Mouse (Mus musculus) T-helper 17 cell (primary cell): ENCODE results near the gene Nup85.

Experiments used
- in situ Hi-C, 2 experiments: fragments of 300-600 bp; cut with MboI, MseI; formaldehyde crosslinking; loops; 1 replicate in 1 of 2; 2 replicates in 1 of 2; pipeline ENCODE4 v1.15.1; 2025; ENCODE audit warnings: high pct_unique_total_duplicates in 2 of 2

Gene Nup85

DNA sequence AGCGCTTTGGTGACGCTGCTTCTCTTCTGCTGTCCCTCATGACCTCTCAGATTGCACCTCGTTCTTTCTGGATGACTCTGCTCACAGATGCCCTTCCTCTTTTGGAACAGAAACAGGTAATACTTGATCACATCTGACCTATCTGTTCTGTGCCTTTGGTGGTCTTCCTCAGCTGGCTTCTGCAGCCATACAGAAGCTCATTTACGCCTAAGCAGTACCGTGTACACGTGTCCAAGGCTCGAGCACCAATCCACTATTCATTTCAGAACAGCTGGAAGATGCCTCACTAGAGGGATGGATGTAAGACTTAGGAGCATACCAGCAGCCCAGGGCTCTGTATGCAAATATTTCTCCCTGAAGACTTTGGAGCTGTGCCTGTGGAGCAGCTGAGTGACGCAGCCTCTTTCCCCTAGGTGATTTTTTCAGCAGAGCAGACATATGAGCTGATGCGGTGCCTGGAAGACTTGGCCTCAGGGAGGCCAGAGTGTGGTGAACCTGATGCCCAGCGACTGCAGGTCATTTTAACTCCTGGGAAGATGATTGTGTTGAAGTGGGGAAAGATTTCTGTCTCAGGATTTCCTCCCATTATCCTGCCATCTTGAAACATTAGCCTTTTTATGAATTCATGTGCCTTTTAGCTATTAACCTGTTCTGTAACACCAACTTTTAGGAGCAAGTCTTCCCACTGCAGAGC lies 18.8 kb downstream of the Nup85 start:
- in situ Hi-C loops = no loop called here

DNA sequence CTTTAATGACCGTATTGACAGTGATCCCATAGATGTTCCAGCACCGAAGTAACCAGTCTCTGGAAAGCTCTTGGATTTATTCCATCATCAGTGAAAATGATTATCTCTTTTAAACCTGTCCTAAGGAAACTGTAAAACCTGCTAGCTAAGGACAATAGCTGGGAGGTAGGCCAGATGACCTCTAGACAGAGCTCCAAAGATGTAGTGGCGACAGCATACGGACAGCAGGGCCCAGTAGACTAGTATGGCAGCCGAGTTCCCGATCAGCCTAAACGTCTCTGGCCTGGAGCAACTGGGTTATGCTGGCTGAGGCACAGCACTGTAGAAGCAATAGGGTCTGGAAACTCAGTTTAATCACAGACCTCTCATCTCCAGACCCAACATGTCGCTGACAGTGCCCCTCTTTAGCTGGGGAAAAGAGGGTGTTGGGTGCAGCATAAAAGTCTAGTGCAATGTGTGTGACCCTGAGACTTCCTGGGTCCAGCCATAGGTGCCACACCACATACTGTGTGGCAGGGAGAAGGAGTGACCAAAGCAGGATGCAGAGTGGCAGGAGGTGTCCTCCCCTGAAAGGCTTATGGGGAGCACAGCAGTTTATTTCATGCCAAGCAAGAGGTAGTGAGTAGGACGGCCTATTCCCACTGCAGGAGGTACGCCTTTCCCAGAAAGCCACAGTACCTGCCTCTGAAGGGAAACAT lies 20.3 kb downstream of the Nup85 start:
- in situ Hi-C loops = no loop called here

DNA sequence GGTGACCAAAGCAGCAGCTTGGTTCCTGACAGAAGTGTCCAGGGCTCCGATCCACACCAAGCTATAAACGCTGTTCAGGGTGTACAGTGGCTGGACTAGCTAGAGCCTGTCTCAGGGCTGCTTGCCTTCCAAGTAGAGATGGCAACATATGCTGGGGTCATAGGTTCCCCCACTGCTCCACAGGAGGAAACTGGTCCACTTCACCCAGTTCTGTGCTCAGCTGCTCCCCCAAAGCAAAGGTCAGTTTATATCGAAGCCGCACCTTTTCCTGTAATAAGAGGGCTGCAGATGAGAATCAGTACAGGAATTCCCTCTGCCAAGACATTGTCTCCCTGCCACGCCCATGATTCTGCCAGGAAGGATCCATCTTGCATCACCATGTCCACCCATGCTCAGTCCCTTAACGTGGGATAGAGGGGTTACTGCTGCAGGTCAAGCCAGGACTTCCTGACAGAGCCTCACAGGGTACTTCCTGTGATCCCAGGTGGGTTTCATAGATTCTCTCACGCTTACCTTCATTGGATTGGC lies 21.4 kb downstream of the Nup85 start:
- in situ Hi-C loops = no loop called here

DNA sequence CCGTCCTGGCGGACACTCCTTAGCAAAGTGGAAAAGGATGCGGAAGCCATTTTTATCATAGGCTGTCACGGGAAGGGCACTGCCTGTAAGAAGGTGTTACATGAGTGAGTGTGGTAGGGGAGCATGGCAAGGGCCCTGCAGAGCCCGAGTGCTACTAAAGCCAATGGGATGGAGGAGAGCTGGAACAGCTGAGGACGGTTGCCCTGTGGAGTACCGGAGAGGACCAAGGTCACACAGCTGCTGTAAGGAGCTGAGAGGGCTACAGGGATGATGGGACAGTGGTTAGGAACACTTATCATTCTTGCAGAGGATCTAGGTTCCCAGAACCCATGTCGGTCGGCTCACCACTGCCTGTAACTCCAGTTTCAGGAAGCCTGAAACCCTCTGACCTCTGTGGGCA lies 22.2 kb downstream of the Nup85 start:
- in situ Hi-C loops = no loop called here

DNA sequence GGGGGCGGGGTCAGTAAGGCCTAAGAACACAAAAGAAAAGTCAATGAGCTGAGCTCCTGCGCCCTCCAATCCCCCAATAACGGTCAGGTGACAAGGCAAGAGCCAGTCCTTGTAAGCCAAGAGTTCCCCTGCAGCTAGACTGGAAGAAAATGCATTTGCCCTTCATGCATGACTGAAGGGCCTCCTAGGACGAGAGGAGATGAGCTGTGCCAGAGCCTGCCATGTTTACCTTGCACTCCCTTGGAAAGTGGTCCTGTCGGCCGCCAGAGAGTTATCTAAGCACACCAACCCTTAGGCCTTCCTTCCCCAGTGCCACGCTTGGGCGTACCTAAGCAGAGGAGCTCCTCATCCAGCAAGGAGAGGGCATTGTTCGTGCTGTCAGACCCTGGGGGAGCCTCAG lies 23.8 kb downstream of the Nup85 start:
- in situ Hi-C loops = no loop called here

DNA sequence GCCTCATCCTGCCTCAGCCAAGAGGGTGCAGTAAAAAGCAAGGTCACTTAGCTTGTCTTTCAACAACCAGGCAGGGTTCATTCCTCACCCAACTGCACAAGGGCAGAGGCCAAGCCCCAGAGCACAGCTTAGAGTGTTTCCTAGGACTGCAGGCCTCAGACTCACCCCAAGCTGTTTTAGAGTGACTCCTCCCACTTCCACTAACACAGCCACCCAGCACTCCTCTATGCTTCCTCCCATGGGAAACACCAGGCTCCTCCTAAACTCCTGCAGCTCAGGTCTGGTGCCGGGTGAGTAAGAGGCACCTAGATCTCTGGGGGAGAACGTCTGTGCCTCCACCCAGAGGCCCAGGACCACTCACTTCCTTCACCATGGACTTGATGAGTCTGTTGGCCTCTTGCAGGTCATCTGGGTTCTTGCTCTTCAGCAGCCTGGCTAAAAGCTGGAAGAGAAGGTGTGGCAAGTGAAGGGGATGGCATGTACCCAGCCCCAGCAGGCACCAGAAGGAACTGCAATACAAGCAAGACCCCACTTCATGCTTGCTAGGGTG lies 26.4 kb downstream of the Nup85 start:
- in situ Hi-C loops = no loop called here

DNA sequence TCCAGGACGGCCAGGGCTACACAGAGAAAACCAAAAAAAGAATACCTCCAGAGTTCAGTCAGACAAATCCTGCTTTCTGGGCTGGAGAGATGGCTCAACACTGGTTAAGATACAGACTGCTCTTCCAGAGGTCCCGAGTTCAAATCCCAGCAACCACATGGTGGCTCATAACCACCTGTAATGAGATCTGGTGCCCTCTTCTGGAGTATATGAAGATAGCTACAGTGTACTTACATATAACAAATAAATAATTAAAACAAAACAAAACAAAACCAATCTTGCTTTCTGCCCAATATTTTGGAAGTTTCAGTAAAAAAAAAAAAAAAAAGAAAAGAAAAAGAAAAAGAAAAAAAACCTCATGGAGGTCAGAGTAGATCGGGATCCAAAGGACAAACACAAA lies 31.0 kb downstream of the Nup85 start:
- in situ Hi-C loops = no loop called here

DNA sequence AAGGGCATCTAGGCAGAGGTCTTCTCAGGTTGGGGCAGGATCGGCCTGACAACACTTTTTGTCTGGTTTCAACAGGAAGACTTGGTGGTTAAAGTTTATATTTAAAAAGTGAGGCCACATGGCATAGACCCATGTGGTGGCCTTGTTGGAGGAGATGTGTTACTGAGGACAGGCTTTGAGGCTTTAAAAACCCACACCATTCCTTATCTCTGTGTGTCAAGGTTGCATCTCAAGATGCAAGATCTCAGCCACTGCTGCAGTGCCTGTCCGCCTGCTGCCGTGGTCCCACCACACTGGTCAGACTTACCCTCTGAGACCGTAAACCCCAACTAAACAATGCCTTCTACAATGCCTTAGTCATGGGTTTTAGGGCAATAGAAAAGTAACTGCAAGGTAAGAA lies 34.1 kb downstream of the Nup85 start:
- in situ Hi-C loops = no loop called here

DNA sequence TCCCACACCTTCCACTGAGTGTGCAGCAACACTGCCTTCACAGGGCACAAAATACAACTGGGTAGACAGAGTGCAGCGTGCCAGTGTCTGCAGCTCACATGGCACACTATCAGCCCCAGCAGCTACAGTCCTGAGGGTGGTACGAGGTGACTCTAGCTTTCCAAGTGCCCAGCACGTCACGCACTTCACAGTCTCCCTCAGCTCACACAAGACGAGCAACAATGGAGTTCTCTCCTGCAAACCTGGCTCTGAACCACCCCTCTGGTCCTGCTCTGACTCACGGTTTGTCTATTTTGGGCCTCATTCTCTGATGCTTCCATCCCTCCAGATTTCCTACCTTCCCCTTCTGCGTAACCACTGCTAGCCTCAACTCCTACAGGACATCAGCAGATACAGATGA lies 35.5 kb downstream of the Nup85 start:
- in situ Hi-C loops = loop anchor here in 1 of 2 experiments (10.0 kb wide), 1 partner anchor 425 kb away; the partner anchor contains the start of gene H3f3b

DNA sequence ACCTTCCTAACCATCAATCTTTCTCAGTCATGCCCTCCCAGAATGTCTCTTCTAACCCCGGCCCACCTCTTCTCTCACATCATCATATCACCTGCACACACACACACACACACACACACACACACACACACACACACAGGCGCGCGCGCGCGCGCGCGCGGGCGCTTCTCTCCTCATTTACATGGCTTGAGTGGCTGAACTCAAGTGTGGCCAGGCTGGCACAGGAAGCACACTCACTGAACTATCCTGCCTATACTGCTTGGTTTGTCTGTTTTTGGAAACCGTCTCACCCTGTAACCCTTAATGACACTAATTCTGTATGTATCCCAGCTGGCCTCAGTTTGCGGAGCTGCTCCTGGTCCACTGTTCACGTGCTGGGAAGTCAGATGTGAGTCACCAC lies 36.5 kb downstream of the Nup85 start:
- in situ Hi-C loops = loop anchor here in 1 of 2 experiments (10.0 kb wide), 1 partner anchor 424 kb away; the partner anchor contains the start of gene H3f3b

DNA sequence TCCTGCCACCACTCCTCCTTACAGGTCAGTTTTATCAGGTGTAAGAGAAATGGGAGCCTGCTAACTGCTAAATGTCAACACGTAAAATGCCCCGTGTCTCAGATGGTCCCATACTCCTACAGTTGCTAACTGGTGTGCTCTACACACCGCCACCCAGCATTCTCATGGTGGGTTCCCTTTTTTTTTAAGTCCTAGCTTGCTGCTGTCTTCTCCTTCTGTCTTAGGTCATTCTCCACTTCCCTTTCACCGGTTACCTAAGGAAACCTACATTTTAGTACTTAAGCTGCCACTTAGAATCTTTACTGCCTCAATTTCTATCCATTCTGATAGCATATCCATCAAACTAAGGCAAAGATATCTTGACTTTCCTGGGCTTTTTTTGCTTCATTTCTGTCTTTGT lies 36.9 kb downstream of the Nup85 start:
- in situ Hi-C loops = loop anchor here in 1 of 2 experiments (10.0 kb wide), 1 partner anchor 424 kb away; the partner anchor contains the start of gene H3f3b

DNA sequence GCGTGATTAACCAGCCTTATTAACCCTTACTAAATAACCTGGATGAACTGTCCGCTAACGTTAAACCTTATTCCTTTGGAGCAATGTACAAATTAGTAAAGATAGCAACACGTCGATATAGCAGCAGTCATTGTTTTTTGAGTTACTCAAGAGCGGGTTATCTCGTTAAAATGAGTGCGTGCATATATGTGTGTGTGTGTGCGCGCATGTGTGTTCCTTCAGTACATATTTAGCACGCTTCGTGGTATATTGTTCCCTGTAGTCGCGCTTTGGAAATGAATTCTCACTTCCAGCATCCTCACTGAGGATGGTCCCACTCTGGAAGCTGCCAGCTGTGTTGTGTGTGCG lies 38.9 kb downstream of the Nup85 start:
- in situ Hi-C loops = loop anchor here in 1 of 2 experiments (10.0 kb wide), 1 partner anchor 422 kb away; the partner anchor contains the start of gene H3f3b

DNA sequence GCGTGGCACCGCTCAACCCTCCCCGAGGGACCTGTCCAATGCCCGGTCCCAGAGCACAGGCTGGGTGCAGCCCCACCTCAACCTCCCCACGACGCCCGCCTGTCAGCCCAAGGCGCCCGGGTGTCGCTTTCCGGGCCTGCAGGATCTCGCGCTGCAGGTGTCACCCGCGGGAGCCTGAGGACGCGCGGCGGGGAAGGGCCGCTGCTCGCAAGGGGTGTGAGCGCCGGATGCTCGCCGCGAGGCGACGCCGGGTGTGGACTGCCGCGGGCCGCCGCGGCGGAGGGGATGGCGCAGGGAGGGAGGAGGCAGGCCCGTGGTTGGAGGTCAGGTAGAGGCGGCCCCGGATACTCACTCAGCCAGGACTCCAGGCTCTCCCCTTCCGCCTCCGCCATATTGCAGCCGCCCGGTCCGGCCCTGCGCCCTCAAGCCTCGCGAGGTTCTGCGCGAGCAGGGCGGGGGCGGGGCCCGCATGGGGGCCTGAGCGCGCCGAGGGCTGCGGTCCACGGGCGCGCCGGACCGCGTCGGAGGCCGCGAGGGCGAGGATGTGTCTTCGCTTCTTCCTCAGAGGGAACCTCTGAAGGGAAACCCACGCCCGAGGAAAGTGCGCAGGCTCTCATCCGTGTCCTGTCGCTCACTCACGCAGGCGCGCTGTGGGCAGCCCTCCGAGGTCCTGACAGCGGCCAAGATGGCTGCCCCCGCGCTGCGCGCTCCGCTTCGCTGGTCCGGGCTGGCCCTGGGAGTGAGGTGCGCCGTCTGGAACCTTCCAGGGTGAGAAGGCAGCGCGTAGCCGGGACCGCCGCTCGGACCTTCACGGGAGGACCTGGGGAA lies 39.5 kb downstream of the Nup85 start, which contains the start of the genes Mrps7 and Gga3:
Gene Mrps7, plus strand, starts transcription at position 450 of the 828 bp plus-strand sequence.
Gene Gga3, minus strand, starts transcription at position 576 of the 828 bp plus-strand sequence.
- in situ Hi-C loops = loop anchor here in 1 of 2 experiments (10.0 kb wide), 1 partner anchor 421 kb away; the partner anchor contains the start of gene H3f3b

DNA sequence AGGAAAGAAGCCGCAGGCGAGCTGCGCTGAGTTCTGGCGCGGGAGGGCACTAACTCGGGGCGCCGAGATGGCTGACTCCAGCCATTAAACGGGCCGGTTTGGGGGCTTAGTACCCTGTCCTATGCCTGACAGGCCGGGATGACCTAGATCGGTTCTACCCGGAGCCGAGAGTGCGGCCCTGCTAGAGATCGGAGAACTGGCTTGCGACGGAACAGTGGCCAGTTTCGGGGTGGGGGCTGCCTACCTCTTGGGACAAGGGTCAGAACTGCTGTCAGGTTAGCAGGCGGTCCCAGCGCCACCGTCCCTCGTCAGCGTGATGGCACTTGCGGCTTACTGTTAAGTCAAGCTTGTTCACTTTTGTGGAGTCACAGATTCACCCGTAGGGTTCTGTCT lies 40.1 kb downstream of the Nup85 start:
- in situ Hi-C loops = loop anchor here in 1 of 2 experiments (10.0 kb wide), 1 partner anchor 421 kb away; the partner anchor contains the start of gene H3f3b

DNA sequence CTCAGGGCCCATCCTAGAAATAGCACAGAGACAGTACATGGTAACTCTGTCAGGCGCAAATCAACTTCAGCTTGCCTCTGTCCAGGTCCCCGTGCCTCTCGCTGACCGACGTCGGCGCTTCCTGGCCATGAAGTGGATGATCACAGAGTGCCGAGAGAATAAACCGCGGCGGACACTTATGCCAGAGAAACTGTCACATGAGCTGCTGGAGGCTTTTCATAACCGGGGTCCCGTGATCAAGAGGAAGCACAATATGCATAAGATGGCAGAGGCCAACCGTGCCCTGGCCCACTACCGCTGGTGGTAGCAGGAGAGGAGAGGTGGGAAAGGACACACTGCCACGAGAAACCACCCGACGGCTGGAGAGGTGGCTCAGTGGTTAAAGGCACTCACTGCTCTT lies 42.5 kb downstream of the Nup85 start:
- in situ Hi-C loops = loop anchor here in 1 of 2 experiments (10.0 kb wide), 1 partner anchor 418 kb away; the partner anchor contains the start of gene H3f3b

DNA sequence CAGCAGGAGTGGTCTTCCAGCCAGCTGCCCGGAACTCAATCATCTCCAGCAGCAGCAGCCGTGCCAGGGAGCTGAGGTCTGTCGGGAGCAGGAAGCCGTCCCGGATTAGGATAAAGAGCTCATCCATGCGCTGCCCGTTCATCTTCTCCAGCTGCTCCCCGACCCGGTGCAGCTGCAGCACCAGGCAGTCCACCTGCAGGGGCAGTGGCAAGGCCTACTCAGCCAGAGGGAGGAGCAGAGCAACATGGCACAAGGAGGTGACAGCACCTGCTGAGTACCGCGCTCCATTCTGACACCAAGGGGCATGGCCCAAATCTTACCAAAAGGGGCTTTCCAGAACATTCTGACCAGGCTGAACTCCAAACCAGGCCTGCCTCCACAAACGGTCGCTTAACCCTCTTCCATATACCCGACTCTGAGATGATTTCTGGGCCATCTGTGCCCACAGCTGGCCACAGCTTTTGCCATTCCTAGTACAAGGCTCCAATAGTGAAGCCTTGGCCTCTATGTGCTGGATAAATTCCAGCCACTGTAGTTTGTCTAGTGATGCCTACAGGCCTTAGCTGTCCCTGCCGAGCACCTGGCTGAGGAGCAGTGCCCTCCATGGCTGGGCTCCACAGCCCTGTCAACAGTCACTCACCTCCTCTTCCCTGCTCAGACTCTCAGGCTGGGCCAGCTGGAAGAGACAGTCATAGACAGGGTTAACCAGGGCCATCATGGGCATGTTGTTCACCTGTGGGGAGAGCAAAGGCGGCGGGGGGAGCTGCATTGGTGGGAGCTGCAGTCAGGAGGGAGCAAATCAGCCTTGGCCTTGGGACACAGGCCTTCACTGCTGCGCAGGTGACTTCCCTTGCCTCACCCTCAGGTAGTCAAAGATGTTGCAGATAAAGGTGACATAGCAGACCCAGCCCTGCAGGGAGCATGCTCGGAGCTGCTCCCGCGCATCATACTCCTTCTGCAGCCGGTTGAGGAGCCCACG lies 44.5 kb downstream of the Nup85 start:
- in situ Hi-C loops = loop anchor here in 1 of 2 experiments (10.0 kb wide), 1 partner anchor 416 kb away; the partner anchor contains the start of gene H3f3b

DNA sequence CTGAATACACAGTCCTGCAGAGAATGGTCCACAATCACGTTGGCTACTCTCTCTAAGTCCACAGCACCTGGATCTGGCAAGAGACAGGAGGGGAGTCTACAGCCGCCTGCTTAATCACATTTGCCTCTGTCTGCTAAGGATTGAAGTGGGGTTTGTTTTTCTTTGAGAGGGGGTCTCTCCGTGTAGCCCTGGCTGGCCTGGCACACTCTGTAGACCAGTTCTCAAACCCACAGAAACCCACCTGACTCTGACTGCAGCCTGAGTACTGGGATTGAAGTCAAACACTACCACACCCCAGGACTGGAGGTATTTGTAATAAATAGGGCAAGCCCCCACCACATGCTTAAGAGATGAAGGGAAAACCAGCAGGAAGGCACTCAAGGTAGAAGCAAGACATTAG lies 45.3 kb downstream of the Nup85 start:
- in situ Hi-C loops = loop anchor here in 1 of 2 experiments (10.0 kb wide), 1 partner anchor 415 kb away; the partner anchor contains the start of gene H3f3b

DNA sequence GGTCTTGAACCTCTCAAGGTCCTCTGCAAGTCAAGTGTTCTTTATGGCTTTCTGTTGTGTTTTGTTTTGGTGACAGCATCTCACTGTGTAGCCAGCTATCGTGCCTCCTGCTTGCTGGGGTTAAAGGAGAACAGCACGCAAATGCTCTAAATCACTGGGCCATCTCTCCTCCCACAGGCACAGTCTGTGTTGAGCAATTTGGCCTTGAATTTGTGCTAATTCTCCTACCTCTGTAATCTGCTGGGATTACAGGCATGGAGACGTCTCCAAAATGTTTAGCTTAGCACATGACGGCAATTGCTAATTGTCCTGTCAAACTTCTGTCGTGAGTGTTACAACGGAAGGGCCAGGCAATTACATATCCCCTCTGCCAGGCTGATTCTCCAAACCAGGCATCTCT lies 46.9 kb downstream of the Nup85 start:
- in situ Hi-C loops = loop anchor here in 1 of 2 experiments (10.0 kb wide), 1 partner anchor 204 kb away; the partner anchor contains the start of genes Caskin2 and Tsen54

DNA sequence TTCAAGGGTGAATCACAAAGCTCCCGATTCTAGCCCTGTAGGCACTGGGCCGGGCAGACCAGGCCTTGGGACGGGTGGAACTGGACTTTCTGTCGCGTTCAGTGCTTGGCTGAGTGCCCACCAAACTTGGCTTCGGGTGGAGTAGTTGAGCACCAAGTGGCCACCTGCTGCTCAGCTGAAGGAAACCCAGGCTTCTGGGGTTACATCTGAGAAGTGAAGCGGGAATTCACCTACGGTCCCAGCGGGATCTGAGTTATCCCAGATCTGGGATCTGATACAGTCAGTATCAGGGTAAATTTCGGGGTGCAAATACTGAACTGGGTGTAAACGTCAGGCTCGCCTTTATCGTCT lies 47.8 kb downstream of the Nup85 start:
- in situ Hi-C loops = loop anchor here in 1 of 2 experiments (10.0 kb wide), 1 partner anchor 203 kb away; the partner anchor contains the start of genes Caskin2 and Tsen54
